Mouse (Mus musculus) liver, adult 2 months (tissue): ENCODE measurements around the gene BC048679.

Experiments used
- CTCF ChIP-seq: fragments of 200-500 bp; IDR thresholded peaks from 2 replicates; pipeline ENCODE4 v1.5.1; 2011; ENCODE audit warnings: low read depth, low read length, control low read depth
- POLR2A ChIP-seq: fragments of 200-500 bp; IDR thresholded peaks from 2 replicates; pipeline ENCODE4 v1.6.1; 2011; ENCODE audit warnings: low read length, control low read depth; ENCODE audit not compliant: insufficient read depth; ENCODE audit errors: extremely low read depth

DNA sequence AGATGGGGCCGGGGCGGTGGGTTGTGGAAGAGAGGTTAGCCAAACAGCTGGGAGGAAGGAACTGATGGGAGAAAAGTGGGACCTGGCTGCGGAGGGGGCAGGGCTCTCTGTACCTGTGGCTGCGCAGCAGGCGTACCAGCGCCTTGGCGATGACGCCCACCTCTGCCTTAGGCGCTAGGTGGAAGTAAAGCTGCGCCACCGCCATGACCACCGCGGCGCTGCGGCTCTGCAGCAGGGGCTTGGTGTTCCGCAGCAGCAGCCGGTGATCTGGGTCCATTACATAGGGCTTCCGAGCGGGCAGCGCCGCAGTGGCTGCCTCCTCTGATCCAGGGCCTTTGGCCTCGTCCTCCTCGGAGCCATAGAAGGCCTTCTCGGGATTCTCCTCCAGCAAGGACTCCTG is 21.2 kb downstream of the BC048679 start:
- TF ChIP-seq POLR2A (no peak), CTCF (no peak)
